Mouse (Mus musculus) cerebellum, postnatal 4 days (tissue): ENCODE data around the gene Rcc1.
A peak's percentile ranks its signal among the peaks of the same experiment; 100 is the strongest.

ENCODE experiments used
- DNase-seq, 2 experiments: peaks; one replicate each; pipeline ENCODE4 v3.0.0; 2022; ENCODE audit warnings: low spot score in 2 of 2, mixed read lengths in 1 of 2

The Rcc1 gene

GRCm38 (mm10) chr4:132353481-132353885 lies at the start of gene Rcc1:
TSS of gene Rcc1 (minus strand) at chr4:132353605.
- peak; percentile 61 to 75 for DNase-seq

GRCm38 (mm10) chr4:132401016-132401415 lies 47.6 kb upstream of the Rcc1 start:
- no peak for DNase-seq

DNA sequence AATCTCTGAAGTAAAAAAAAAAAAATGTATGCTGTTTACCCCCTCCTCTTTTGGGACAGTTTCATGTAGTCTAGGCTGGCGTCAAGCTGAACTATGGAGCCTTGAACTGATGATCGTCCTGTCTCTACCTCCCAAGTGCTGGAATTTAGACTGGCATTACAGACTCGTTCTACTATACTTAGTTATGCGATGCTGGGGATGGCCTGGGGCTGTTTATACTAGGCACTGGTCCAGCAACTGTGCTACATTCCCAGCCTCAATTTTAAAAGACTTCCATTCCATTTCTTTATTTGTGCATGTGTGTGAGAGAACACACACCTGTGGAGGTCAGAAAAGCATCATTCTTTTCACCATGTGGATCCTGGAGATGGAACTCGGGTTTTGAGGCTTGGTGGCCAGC lies 45.5 kb upstream of the Rcc1 start:
- no peak for DNase-seq

DNA sequence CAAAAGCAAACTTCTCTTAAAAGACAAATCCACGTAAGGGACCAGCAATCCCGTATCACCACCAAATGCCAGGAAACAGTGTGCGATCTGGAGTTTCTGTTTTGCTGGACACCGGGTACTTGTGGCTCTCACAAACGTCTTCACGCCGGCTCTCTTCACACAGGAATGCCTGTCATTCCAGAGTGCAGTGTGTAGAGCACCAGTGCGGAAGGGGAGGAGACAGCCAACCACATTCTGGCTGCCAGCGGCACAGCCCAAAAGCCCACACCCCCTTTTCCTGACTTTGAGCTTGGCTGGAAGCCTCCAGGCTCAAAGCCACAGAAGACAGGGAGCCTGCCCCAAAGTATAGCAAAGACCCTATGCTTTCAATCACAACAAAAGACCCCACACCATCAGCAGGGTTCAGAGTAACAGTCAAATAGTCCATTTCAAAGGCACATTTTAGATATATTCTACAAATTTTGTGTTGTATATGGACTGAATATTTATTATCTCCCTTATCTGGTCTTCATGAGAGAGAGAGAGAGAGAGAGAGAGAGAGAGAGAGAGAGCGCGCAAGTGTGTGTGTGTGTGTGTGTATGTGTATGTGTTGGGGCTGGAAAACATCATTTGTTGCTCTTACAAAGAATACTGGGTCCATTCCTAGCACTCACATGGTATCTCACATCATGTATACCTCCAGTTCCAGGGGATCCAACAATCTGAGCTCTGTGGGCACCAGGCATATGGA lies 44.8 kb upstream of the Rcc1 start:
- DNase-seq: peak in 1 of 2 experiments; percentile 14

DNA sequence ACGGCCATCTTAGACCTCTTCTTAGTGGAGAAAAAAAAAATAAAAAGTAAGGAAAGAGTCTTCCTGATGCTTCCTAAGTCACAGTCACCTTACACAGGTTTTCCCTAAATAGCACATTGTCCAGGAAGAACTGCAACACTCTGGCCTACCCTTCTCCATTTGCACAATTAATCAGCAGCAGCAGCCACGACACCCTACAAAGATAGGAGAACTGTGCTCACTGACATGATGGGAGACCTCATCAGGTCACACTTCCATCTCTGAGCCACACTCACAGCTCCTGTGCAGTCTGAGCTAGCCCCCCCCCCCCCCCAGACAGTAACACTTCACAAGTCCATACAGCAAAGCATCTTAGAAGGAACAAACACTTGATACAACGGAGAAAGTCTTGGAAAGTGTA lies 43.7 kb upstream of the Rcc1 start:
- no peak for DNase-seq

- no peak for DNase-seq
Measured at GRCm38 (mm10) chr4:132396251-132396650, 42.8 kb upstream of the Rcc1 start.

DNA sequence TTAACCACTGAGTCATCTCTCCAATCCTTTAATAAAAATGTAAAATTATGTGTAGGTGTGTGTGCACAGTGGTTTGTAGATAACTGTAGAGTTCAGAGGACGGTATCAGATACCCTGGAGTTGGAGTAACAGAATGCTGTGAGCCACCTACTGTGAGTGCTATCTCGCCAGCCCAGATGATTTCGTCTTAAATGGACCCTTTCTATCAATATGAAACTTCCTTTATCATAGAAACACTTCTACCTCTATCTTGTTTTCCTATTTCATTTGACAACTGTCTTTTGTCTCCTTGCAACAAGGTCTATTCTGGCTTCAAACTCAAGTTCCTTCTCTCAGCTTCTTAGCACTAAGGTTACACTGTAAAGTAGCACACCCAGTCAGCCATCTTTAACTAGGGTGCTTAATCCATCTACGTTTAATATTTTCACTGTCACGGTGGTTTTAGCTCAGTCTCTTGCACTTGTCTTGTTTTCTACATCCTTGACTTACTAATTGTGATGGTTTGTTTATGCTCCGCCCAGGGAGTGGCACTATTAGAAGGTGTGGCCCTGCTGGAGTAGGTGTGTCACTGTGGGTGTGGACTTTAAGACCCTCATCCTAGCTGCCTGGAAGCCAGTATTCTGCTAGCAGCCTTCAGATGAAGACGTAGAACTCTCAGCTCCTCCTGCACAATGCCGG lies 37.8 kb upstream of the Rcc1 start:
- DNase-seq: no peak

- DNase-seq: no peak
Measured at GRCm38 (mm10) chr4:132389302-132389701, 35.9 kb upstream of the Rcc1 start.

DNA sequence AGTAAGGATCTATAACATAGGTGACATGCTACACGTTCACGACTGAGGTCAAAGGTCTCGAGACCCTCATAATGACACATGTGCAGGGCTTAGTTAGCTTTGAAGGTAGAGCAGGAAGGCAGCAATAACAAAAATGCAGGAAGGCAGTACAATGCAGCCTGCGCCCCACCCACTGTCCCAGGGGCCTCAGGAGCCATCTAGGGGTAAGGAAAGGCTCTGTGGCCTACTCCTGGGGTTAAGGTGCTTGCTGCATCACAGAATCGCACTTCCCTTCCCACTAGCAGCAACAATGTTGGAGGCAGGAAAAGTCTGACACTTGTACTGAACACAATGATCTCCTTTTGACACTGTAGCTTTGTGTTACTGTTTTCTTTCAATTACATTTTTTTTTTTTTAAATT lies 34.2 kb upstream of the Rcc1 start:
- DNase-seq: no peak

- no peak for DNase-seq
Measured at GRCm38 (mm10) chr4:132386846-132387245, 33.4 kb upstream of the Rcc1 start.

GRCm38 (mm10) chr4:132385771-132386410 lies 32.5 kb upstream of the Rcc1 start:
- no peak for DNase-seq

- no peak for DNase-seq
Measured at GRCm38 (mm10) chr4:132383455-132383854, 30.1 kb upstream of the Rcc1 start.

- DNase-seq: no peak
Measured at GRCm38 (mm10) chr4:132382296-132382695, 28.9 kb upstream of the Rcc1 start.

- DNase-seq: no peak
Measured at GRCm38 (mm10) chr4:132380965-132381616, 27.7 kb upstream of the Rcc1 start.

- DNase-seq: no peak
Measured at GRCm38 (mm10) chr4:132373820-132374219, 20.4 kb upstream of the Rcc1 start.

- no peak for DNase-seq
Measured at GRCm38 (mm10) chr4:132369953-132370750, 16.7 kb upstream of the Rcc1 start.

DNA sequence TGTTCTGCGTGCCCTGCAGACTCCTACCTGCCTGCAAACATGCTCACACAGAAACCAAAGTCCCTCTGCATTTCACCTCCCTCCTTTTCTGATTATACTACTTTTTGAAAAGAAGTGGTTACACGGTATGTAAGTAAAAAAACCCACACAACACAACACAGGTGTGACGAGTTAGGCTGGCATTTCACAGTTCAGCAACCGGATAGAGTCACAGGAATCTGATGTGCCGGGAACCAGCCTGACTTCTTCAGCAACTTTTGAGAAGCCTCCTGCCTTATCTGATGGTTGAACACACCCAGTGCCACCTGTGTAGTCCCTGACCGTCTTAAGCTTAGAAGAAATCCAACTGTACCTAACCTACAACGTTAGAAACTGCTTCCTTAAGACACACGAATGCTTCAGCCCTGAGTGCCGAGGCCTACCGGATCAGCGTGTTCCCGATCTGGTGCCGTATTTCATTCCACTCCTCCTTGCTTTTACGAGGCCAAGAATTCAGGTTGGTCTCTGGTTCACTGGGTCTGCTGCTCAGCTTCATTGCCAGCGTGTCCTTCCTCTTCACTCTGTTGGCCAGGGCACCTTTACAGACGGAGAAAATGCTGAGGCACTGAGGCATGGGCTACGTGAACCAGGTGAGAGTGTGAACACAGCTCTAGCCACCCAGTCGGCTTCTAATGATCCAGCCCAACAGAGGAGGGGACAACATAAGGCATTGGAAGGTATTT lies 14.2 kb upstream of the Rcc1 start:
- no peak for DNase-seq

DNA sequence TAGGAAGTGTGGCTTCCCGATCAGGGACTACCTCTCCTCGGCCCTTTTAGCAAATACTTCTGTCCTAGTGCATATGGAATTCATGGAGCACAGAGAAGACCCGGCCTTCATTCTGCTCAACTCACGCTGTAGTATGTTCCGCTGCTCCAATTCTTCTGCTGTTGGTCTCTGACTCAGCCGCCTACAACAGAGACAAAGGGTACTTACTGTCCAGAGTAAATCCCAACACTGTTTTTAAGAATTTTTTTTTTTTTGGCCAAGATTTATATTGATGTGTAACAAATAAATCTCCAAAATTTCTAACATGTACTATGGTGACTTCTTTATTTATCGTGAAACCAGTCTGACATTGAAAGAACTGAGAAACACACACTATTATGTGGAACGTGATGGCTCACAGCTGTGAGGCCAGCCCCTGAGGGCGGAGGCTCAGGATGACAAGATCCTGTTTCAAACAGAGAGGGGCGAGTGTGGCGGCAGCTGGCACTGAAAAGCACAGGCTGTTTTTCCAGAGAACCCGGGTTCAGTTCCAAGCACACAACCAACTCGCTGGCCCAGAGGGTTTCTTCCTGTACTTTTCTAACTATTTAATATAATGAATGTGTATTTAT lies 12.2 kb upstream of the Rcc1 start:
- no peak for DNase-seq

DNA sequence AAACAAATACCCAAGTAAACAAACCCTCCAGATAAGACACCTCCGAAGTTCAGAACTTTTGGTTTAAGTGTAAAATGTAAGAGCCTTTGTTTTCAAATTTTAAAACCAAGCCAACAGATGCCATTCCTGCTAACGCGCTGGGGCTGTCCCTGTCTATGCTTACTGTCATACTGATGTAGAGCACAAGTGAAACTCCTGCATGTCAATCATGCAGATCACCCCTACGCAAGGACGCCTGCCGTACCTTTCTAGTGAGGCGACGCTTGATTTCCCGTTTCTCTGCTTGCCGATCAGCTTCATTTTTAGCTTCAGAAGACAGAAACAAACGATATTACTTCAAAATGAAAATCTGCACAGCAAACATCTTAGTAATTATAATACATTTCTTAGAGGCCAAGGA lies 10.1 kb upstream of the Rcc1 start:
- no peak for DNase-seq

DNA sequence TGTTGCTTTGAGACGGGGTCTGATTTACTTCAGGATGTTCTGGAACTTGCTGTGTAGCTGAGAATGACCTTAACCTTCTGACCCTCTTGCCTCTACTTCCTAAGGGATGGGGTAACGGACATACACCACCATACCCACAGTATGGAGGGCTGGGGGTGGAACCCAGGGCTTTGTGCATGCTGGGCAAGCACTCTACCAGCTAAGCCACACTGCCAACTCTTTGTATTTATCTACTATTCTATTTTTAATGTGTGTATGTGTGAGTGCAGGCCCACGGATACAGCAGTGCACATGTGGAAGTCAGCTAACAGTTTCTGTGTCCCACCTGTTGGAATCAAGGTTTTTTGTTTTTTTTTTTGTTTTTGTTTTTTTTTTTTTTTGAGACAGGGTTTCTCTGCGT lies 6.1 kb upstream of the Rcc1 start:
- no peak for DNase-seq

- DNase-seq: no peak
Measured at GRCm38 (mm10) chr4:132356170-132356569, 2.8 kb upstream of the Rcc1 start.
